Mouse (Mus musculus) forebrain, embryonic 12.5 days (tissue): ENCODE results near the gene Unc5a. TPM values are rescaled to one million over a fixed set of nuclear protein-coding genes. Genes with fewer than 3 reads are reported as not detected.

Experiments
- ATAC-seq: fragments of 200-750 bp; cut with Nextera tagmentation; 2 replicates; pipeline ENCODE4 v1.8.0; 2017; ENCODE audit warnings: moderate TSS enrichment; ENCODE audit not compliant: low FRiP score
- H3K27ac ChIP-seq: fragments of 300-500 bp; sonication (generic); 2 replicates; pipeline ENCODE4 v1.5.1; 2016; ENCODE audit warnings: mild to moderate bottlenecking
- H3K27me3 ChIP-seq: fragments of 300-500 bp; sonication (generic); 2 replicates; pipeline ENCODE4 v1.6.1; 2016; ENCODE audit warnings: mild to moderate bottlenecking
- H3K36me3 ChIP-seq: fragments of 300-500 bp; sonication (generic); replicated peaks from 2 replicates; pipeline ENCODE4 v1.6.1; 2016; ENCODE audit warnings: mild to moderate bottlenecking
- H3K4me1 ChIP-seq: fragments of 300-500 bp; sonication (generic); 2 replicates; pipeline ENCODE4 v1.6.1; 2016
- H3K4me2 ChIP-seq: fragments of 300-500 bp; sonication (generic); 2 replicates; pipeline ENCODE4 v1.6.1; 2016; ENCODE audit warnings: mild to moderate bottlenecking, moderate library complexity
- H3K4me3 ChIP-seq: fragments of 300-500 bp; sonication (generic); replicated peaks from 2 replicates; pipeline ENCODE4 v1.5.1; 2016; ENCODE audit warnings: mild to moderate bottlenecking
- H3K9ac ChIP-seq: fragments of 300-500 bp; sonication (generic); 2 replicates; pipeline ENCODE4 v1.6.1; 2016; ENCODE audit warnings: mild to moderate bottlenecking
- H3K9me3 ChIP-seq: fragments of 300-500 bp; sonication (generic); 2 replicates; pipeline ENCODE4 v1.6.1; 2016
- WGBS: fragments of 180-500 bp; shearing (Covaris S2); methylation state at CpG from one replicate; pipeline ENCODE4 v1.1.7; 2016; 5-methylcytosine and 5-hydroxymethylcytosine counted together
- polyA plus RNA-seq: library from polyadenylated mRNA; unstranded; fragments of >200 nt; fragmentation: Nextera tagmentation; extraction: Ambion mirVana; gene quantifications from 2 replicates; pipeline ENCODE4 v1.2.1, GENCODE M21; 2016

Gene Unc5a
- 4.8 and 5.6 TPM in 2 replicates for polyA plus RNA-seq

DNA sequence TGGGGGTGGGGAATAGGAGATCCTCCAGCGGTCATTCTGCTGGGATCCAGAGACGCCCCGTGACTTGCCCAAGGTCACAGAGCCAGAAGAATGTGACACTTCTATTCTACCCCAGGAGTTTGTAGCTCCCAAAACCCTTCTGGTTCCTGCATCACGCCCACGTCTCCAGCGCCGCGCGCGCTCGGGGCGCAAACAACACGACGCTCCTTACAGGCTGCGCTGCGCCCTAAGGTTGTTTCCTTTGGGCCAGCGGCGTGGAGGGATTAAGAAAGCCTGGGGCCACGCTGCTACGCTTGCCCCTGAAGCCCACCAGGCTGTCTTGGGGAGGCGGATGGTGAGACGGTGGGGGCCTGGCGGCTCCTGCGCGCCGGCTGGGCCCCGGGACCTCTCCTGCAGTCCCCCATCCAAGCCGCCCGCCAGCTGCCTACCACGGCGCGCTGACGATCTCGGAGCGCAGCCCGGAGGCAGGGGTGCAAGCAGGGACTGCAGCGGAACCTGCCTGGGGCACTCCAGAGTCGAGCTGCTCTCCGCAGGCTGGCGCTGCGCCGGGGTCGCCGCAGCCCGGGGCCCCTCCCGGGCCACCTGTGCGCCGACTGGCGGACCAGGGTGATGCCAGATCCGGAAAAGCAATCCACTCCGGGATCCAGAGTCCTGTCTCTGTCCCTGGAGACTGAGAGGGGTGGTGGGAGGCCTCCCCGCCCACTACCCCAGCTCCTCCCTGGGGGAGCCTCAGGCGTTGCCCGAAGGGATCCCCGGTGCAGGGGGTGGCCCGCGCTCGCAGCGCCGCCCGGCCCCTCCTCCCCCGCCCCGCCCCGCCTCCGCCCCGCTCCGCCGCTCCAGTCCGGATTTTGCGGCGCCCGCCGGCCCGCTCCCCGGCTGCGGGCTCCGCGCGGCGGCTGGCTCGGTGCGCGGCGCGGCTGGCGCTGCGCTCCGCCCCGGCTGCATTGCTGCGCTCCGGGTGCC, at the start of gene Unc5a:
Gene Unc5a, plus strand, starts transcription at position 881 of the 963 bp plus-strand sequence.
- peaks cover 43% of the 10 kb centered on the region for H3K4me1 ChIP-seq
- H3K27me3 ChIP-seq, result peaks cover 100% of the 10 kb centered on the region
- WGBS, result under 1% methylated on average over 68 of the region's 91 CpGs
- H3K4me2 ChIP-seq, result peak within 1 kb of the TSS; percentile 99
- peak; percentile 84 for ATAC-seq
- H3K9me3 ChIP-seq, result no peaks in the 10 kb centered on the region
- peak within 1 kb of the TSS; percentile 81 for H3K27ac ChIP-seq
- H3K9ac ChIP-seq, result peak within 1 kb of the TSS; percentile 76
- peak within 1 kb of the TSS; percentile 73 for H3K4me3 ChIP-seq
- no peaks in the 10 kb centered on the region for H3K36me3 ChIP-seq

- Histone ChIP-seq H3K9me3 (no peaks in the 10 kb centered on the region), H3K36me3 (no peaks in the 10 kb centered on the region), H3K4me1 (peaks cover 26% of the 10 kb centered on the region), H3K4me3 (no peak overlapping the region), H3K27me3 (peaks cover 42% of the 10 kb centered on the region), H3K9ac (no peak overlapping the region; the same call in 1 of the 2 replicates), H3K4me2 (peak overlapping the region; percentile 42), H3K27ac (no peak overlapping the region)
- 4% methylated on average over 17 of the region's 17 CpGs for WGBS
- peak; percentile 57; the same call in 1 of the 2 replicates for ATAC-seq
Measured at GRCm38 (mm10) chr13:54912053-54912452, 37.2 kb upstream of the Unc5a start.

DNA sequence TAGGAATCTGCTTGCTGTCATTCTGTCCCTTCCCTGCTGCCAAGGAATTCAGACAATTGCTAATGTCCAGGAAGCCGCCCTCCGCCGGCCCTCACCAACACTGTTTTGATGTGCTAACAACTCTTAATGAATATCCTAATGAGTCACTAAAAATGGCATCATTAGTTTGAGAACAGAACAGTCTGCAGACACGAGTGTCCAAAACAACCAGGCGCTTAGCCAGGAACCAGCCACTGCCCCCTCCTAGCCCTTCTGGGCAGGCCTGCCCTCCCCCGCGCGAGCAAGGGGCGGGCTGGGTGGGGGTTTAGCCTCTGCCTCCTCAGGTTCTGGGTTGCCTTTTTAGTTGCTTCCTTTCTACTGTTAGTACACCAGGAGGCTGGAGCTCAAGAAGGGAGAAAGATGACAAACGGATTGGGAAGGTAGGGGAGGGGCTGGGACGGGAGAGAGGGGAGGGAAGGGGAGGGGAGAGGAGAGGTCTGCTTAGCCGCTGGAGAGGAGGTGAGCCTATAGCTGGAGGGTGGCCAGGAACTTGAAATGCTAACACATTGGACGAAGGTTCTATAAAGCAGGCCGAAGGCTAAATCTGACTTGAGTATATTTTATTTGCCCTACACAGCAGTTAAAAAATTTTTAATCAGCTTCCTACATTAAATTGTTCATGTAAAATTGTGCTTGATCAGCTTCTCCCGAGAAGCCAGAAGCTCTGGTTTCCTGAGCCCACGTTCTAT, 36.2 kb upstream of the Unc5a start:
- WGBS, result 16% methylated on average over 16 of the region's 16 CpGs
- H3K27ac ChIP-seq, result no peak overlapping the region
- H3K4me3 ChIP-seq, result no peak overlapping the region
- peaks cover 42% of the 10 kb centered on the region for H3K27me3 ChIP-seq
- H3K9me3 ChIP-seq, result no peaks in the 10 kb centered on the region
- H3K9ac ChIP-seq, result no peak overlapping the region; the same call in 1 of the 2 replicates
- H3K36me3 ChIP-seq, result no peaks in the 10 kb centered on the region
- no peak overlapping the region for H3K4me2 ChIP-seq
- H3K4me1 ChIP-seq, result peaks cover 20% of the 10 kb centered on the region
- 0 out of 2 replicates have a peak, but pooled peaks have one; percentile 17 for ATAC-seq

GRCm38 (mm10) chr13:54916644-54917043, 32.6 kb upstream of the Unc5a start:
- 80% methylated on average over 5 of the region's 5 CpGs for WGBS
- H3K27me3 ChIP-seq, result peaks cover 23% of the 10 kb centered on the region
- no peak overlapping the region for H3K4me3 ChIP-seq
- H3K4me1 ChIP-seq, result peaks cover 20% of the 10 kb centered on the region
- no peaks in the 10 kb centered on the region for H3K9me3 ChIP-seq
- no peak overlapping the region for H3K27ac ChIP-seq
- no peak overlapping the region for H3K4me2 ChIP-seq
- H3K36me3 ChIP-seq, result no peaks in the 10 kb centered on the region
- no peak for ATAC-seq
- H3K9ac ChIP-seq, result no peak overlapping the region

- Histone ChIP-seq H3K27me3 (peaks cover 3% of the 10 kb centered on the region; the same call in 1 of the 2 replicates), H3K9ac (no peak overlapping the region), H3K4me2 (no peak overlapping the region), H3K4me1 (no peaks in the 10 kb centered on the region), H3K9me3 (0 out of 2 replicates have a peak, but pooled peaks cover 2% of the 10 kb centered on the region), H3K36me3 (no peaks in the 10 kb centered on the region), H3K27ac (no peak overlapping the region), H3K4me3 (no peak overlapping the region)
- no peak for ATAC-seq
- 84% methylated on average over 8 of the region's 8 CpGs for WGBS
Measured at GRCm38 (mm10) chr13:54918910-54919309, 30.3 kb upstream of the Unc5a start.

- Histone ChIP-seq H3K9ac (no peak overlapping the region), H3K4me1 (no peaks in the 10 kb centered on the region), H3K9me3 (0 out of 2 replicates have a peak, but pooled peaks cover 2% of the 10 kb centered on the region), H3K27me3 (no peaks in the 10 kb centered on the region; the same call in 1 of the 2 replicates), H3K4me2 (no peak overlapping the region), H3K27ac (no peak overlapping the region), H3K36me3 (no peaks in the 10 kb centered on the region), H3K4me3 (no peak overlapping the region)
- 23% methylated on average over 5 of the region's 5 CpGs for WGBS
- no peak for ATAC-seq
Measured at GRCm38 (mm10) chr13:54919666-54920065, 29.5 kb upstream of the Unc5a start.

DNA sequence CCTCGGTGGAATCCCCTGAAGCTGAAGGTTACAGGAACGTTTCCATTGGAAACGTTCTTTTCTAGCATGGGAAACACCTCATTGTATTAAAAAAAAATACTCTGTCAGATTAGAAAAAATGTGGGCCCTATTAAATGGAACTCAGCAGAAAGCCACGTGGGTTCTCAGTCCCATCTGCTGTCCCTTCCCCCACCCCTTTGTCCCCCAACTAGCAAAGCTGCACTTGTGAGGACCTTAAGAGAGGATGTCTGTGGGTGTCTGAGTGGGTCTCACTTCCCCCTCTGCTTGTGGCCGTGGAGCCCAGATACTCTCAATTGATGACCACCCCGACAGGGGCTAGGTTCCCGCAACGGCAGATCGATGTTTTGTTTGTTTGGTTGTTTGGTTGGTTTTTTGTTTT, 27.5 kb upstream of the Unc5a start:
- 83% methylated on average over 9 of the region's 9 CpGs for WGBS
- no peaks in the 10 kb centered on the region; the same call in 1 of the 2 replicates for H3K27me3 ChIP-seq
- ATAC-seq, result no peak
- H3K4me3 ChIP-seq, result no peak overlapping the region
- H3K9ac ChIP-seq, result no peak overlapping the region
- no peak overlapping the region for H3K27ac ChIP-seq
- H3K36me3 ChIP-seq, result no peaks in the 10 kb centered on the region
- H3K4me1 ChIP-seq, result no peaks in the 10 kb centered on the region
- H3K9me3 ChIP-seq, result 0 out of 2 replicates have a peak, but pooled peaks cover 2% of the 10 kb centered on the region
- no peak overlapping the region for H3K4me2 ChIP-seq

DNA sequence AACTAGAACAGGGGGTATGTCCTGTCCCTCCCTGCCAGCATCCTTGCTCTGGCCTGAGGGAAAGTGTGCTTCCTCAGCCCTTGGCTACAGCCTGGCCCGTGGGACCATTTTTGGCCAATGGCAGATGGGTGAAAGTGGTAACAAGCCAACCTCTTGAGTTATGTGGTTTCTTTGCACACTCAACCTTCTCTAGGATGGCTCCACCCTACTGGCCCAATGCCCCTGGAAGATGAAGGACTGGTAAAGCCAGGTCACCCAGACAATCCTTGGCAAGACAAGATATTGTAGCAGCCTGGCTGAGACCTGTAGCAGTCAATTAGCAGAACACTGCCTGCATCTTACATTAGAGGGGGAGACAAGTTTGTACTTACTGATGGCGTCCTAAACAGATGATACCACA, 25.5 kb upstream of the Unc5a start:
- ATAC-seq, result no peak
- Histone ChIP-seq H3K36me3 (no peaks in the 10 kb centered on the region), H3K9me3 (0 out of 2 replicates have a peak, but pooled peaks cover 2% of the 10 kb centered on the region), H3K4me1 (no peaks in the 10 kb centered on the region), H3K27ac (no peak overlapping the region), H3K27me3 (no peaks in the 10 kb centered on the region; the same call in 1 of the 2 replicates), H3K4me2 (no peak overlapping the region), H3K9ac (no peak overlapping the region), H3K4me3 (no peak overlapping the region)
- WGBS, result 83% methylated on average over 2 of the region's 2 CpGs

- H3K9ac ChIP-seq, result no peak overlapping the region
- 0 out of 2 replicates have a peak, but pooled peaks cover 2% of the 10 kb centered on the region for H3K9me3 ChIP-seq
- no peak for ATAC-seq
- no peak overlapping the region for H3K4me3 ChIP-seq
- peaks cover 8% of the 10 kb centered on the region for H3K4me1 ChIP-seq
- H3K4me2 ChIP-seq, result no peak overlapping the region
- no peaks in the 10 kb centered on the region for H3K36me3 ChIP-seq
- H3K27ac ChIP-seq, result no peak overlapping the region
- 76% methylated on average over 8 of the region's 8 CpGs for WGBS
- no peaks in the 10 kb centered on the region; the same call in 1 of the 2 replicates for H3K27me3 ChIP-seq
Measured at GRCm38 (mm10) chr13:54925466-54925865, 23.7 kb upstream of the Unc5a start.

DNA sequence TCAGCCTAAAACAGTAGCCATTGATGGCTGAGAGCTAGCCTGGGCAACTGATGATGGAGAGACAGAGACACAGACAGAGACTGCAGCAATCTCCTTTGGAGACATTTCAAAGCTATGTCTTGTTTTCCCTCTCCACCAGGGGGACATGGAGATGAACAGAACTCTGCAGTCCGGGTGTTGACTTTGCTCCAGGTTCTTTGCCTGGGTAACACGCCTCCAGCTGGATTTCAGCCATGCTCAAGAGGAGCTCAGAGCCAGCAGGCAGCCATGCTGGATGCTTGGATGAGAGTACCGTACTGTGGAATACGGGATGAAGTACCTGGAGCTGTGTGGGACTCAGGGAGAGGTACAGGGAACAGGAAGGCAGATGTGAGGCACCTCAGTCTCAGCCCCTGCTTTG, 22.6 kb upstream of the Unc5a start:
- H3K9me3 ChIP-seq, result 0 out of 2 replicates have a peak, but pooled peaks cover 2% of the 10 kb centered on the region
- ATAC-seq, result no peak
- H3K27me3 ChIP-seq, result 0 out of 2 replicates have a peak, but pooled peaks cover 3% of the 10 kb centered on the region
- H3K27ac ChIP-seq, result no peak overlapping the region
- 64% methylated on average over 4 of the region's 4 CpGs for WGBS
- no peak overlapping the region for H3K9ac ChIP-seq
- H3K4me3 ChIP-seq, result no peak overlapping the region
- H3K4me2 ChIP-seq, result no peak overlapping the region
- H3K36me3 ChIP-seq, result no peaks in the 10 kb centered on the region
- H3K4me1 ChIP-seq, result peaks cover 9% of the 10 kb centered on the region

- Histone ChIP-seq H3K4me2 (no peak overlapping the region), H3K36me3 (no peaks in the 10 kb centered on the region), H3K9me3 (no peaks in the 10 kb centered on the region), H3K27me3 (0 out of 2 replicates have a peak, but pooled peaks cover 3% of the 10 kb centered on the region), H3K4me3 (no peak overlapping the region), H3K9ac (no peak overlapping the region), H3K27ac (no peak overlapping the region), H3K4me1 (peaks cover 15% of the 10 kb centered on the region)
- 27% methylated on average over 4 of the region's 4 CpGs for WGBS
- no peak for ATAC-seq
Measured at GRCm38 (mm10) chr13:54930123-54930522, 19.1 kb upstream of the Unc5a start.

DNA sequence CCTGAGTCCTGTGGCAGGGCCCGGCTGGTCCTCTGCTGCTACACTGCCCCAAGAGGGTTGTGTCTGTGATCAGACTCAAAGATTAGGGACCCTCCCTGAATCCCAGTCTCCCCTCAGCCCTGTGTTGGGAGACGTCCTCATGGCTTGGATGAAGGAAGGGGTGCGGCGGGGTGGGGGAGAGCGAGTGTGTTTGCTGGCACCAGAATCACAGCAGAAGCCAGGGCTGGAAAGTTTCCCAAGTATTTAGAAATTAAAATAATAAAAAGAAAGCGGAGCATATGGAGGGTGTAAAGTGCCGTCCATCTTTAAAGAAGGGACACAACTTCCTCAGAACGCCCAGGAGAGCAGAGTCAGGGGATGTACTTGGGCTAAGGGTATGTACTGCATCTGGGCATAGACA, 14.3 kb upstream of the Unc5a start:
- no peak overlapping the region for H3K27ac ChIP-seq
- H3K4me1 ChIP-seq, result peaks cover 19% of the 10 kb centered on the region
- H3K36me3 ChIP-seq, result no peaks in the 10 kb centered on the region
- peaks cover 6% of the 10 kb centered on the region; the same call in 1 of the 2 replicates for H3K27me3 ChIP-seq
- H3K9ac ChIP-seq, result no peak overlapping the region
- H3K9me3 ChIP-seq, result no peaks in the 10 kb centered on the region
- 77% methylated on average over 8 of the region's 8 CpGs for WGBS
- no peak overlapping the region for H3K4me3 ChIP-seq
- no peak overlapping the region for H3K4me2 ChIP-seq
- no peak for ATAC-seq
